Mouse (Mus musculus) hindbrain, embryonic 11.5 days (tissue): ENCODE measurements around the gene Dgkq. TPM values are rescaled to one million over a fixed set of nuclear protein-coding genes. Genes with fewer than 3 reads are reported as not detected.

Source experiments
- ATAC-seq: fragments of 200-750 bp; cut with Nextera tagmentation; 2 replicates; pipeline ENCODE4 v1.8.0; 2017; ENCODE audit warnings: mild to moderate bottlenecking, moderate TSS enrichment, moderate library complexity; ENCODE audit not compliant: low FRiP score
- DNase-seq: peaks from one replicate; pipeline ENCODE4 v3.0.0-alpha.2; 2015; ENCODE audit warnings: low spot score
- H3K27ac ChIP-seq: fragments of 300-500 bp; sonication (generic); 2 replicates; pipeline ENCODE4 v1.5.1; 2014; ENCODE audit warnings: mild to moderate bottlenecking, low read depth, low read length
- H3K27me3 ChIP-seq: fragments of 300-500 bp; sonication (generic); 2 replicates; pipeline ENCODE4 v1.6.1; 2014; ENCODE audit warnings: mild to moderate bottlenecking, low read length, moderate library complexity, mixed read lengths; ENCODE audit not compliant: control insufficient read depth, insufficient read depth
- H3K36me3 ChIP-seq: fragments of 300-500 bp; sonication (generic); 2 replicates; pipeline ENCODE4 v1.6.1; 2014; ENCODE audit warnings: mild to moderate bottlenecking, low read length, moderate library complexity, mixed read lengths; ENCODE audit not compliant: control insufficient read depth, insufficient read depth
- H3K4me1 ChIP-seq: fragments of 300-500 bp; sonication (generic); replicated peaks from 2 replicates; pipeline ENCODE4 v1.6.1; 2014; ENCODE audit warnings: low read length, mixed read lengths; ENCODE audit not compliant: control insufficient read depth, insufficient read depth
- H3K4me2 ChIP-seq: fragments of 300-500 bp; sonication (generic); replicated peaks from 2 replicates; pipeline ENCODE4 v1.6.1; 2014; ENCODE audit warnings: mild to moderate bottlenecking, low read depth, low read length
- H3K4me3 ChIP-seq: fragments of 300-500 bp; sonication (generic); 2 replicates; pipeline ENCODE4 v1.5.1; 2014; ENCODE audit warnings: low read depth, low read length
- H3K9ac ChIP-seq: fragments of 300-500 bp; sonication (generic); 2 replicates; pipeline ENCODE4 v1.6.1; 2014; ENCODE audit warnings: low read depth, low read length
- H3K9me3 ChIP-seq: fragments of 300-500 bp; sonication (generic); 2 replicates; pipeline ENCODE4 v1.6.1; 2016; ENCODE audit warnings: low read length; ENCODE audit not compliant: control insufficient read depth
- WGBS: fragments of 180-500 bp; shearing (Covaris S2); extraction: QIAGEN DNeasy Blood & Tissue Kit; methylation state at CpG from one replicate; pipeline ENCODE4 v1.1.7; 2014; 5-methylcytosine and 5-hydroxymethylcytosine counted together
- polyA plus RNA-seq: library from polyadenylated mRNA; unstranded; fragments of >200 nt; fragmentation: Nextera tagmentation; extraction: Ambion mirVana; gene quantifications from 2 replicates; pipeline ENCODE4 v1.2.1, GENCODE M21; 2014

Gene Dgkq
- polyA plus RNA-seq, 1 experiment from 2014 or later, result 8.2 TPM

GRCm38 (mm10) chr5:108708419-108708818 is 38.9 kb upstream of the Dgkq start:
- H3K36me3 ChIP-seq, result no peaks in the 10 kb centered on the region
- DNase-seq (no peak), ATAC-seq (no peak)
- H3K4me1 ChIP-seq, result no peaks in the 10 kb centered on the region
- H3K4me2 ChIP-seq, result no peak overlapping the region
- WGBS, result 95% methylated on average over 1 of the region's 1 CpGs
- H3K9me3 ChIP-seq, result no peaks in the 10 kb centered on the region
- no peak overlapping the region for H3K9ac ChIP-seq
- H3K4me3 ChIP-seq, result no peak overlapping the region
- H3K27me3 ChIP-seq, result no peaks in the 10 kb centered on the region
- no peak overlapping the region for H3K27ac ChIP-seq

DNA sequence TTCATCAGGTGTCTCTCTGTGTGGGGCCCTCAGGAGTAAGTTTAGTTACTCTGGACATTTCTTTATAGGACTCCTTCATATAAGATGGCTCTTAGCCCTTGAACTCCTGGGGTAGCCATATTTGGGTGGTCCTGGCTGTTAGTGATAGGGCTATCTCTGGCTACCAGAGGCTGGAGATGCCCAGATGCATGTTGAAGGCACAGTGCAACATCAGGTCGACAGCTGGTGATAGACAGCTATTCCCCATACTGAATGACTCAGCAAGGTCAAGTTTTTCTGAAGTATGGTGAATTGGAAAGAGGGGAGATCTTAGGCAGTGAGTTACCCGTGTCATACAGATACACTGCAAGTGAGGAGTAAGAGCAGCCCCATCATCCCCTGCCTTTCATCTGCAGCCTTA is 38.3 kb upstream of the Dgkq start:
- Histone ChIP-seq H3K27ac (no peak overlapping the region), H3K9ac (no peak overlapping the region), H3K4me2 (no peak overlapping the region), H3K36me3 (no peaks in the 10 kb centered on the region), H3K4me1 (no peaks in the 10 kb centered on the region), H3K4me3 (no peak overlapping the region), H3K9me3 (no peaks in the 10 kb centered on the region), H3K27me3 (no peaks in the 10 kb centered on the region)
- no peak for ATAC-seq
- no peak for DNase-seq
- 92% methylated on average over 2 of the region's 2 CpGs for WGBS

- H3K27me3 ChIP-seq, result no peaks in the 10 kb centered on the region
- no peaks in the 10 kb centered on the region for H3K36me3 ChIP-seq
- no peaks in the 10 kb centered on the region for H3K9me3 ChIP-seq
- WGBS, result 76% methylated on average over 10 of the region's 12 CpGs
- no peak overlapping the region for H3K27ac ChIP-seq
- H3K4me1 ChIP-seq, result no peaks in the 10 kb centered on the region
- H3K4me3 ChIP-seq, result no peak overlapping the region
- no peak overlapping the region for H3K9ac ChIP-seq
- no peak overlapping the region for H3K4me2 ChIP-seq
- DNase-seq, result no peak
- peak; percentile 25; the same call in 1 of the 2 replicates for ATAC-seq
Observed at GRCm38 (mm10) chr5:108703754-108704626, 34.5 kb upstream of the Dgkq start.

- Histone ChIP-seq H3K27ac (no peak overlapping the region), H3K4me1 (peaks cover 5% of the 10 kb centered on the region; the same call in 1 of the 2 replicates), H3K4me3 (no peak overlapping the region), H3K9ac (no peak overlapping the region), H3K4me2 (no peak overlapping the region), H3K36me3 (no peaks in the 10 kb centered on the region), H3K27me3 (no peaks in the 10 kb centered on the region), H3K9me3 (no peaks in the 10 kb centered on the region)
- WGBS, result 70% methylated on average over 10 of the region's 10 CpGs
- no peak for ATAC-seq
- no peak for DNase-seq
Observed at GRCm38 (mm10) chr5:108701341-108702021, 32.0 kb upstream of the Dgkq start.

DNA sequence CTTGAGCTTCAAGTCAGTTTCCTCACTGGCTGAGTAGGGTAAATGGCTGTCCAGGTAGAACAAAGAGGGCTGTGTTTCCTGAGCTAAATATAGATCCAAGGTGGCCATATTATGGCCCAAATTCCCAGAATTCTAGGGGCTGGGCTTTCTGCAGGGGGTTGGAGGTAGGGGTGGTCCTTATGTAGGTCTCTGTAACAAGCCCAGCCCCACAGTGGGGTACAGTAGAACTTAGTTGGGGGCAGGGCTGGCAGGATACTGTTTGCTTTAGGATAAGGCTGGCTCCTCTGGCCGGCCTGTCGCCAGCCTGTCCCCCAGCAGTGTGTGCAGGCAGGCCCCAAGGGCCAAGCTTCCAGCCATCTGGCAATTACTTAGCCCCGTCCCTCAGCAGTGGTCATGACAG is 30.9 kb upstream of the Dgkq start:
- no peak for ATAC-seq
- H3K4me2 ChIP-seq, result no peak overlapping the region
- peaks cover 5% of the 10 kb centered on the region; the same call in 1 of the 2 replicates for H3K4me1 ChIP-seq
- H3K9ac ChIP-seq, result no peak overlapping the region
- H3K4me3 ChIP-seq, result no peak overlapping the region
- no peak for DNase-seq
- no peaks in the 10 kb centered on the region for H3K36me3 ChIP-seq
- WGBS, result 59% methylated on average over 3 of the region's 3 CpGs
- no peak overlapping the region for H3K27ac ChIP-seq
- no peaks in the 10 kb centered on the region for H3K27me3 ChIP-seq
- no peaks in the 10 kb centered on the region for H3K9me3 ChIP-seq

- Histone ChIP-seq H3K4me1 (peaks cover 5% of the 10 kb centered on the region), H3K27ac (peak overlapping the region; percentile 56), H3K4me3 (no peak overlapping the region), H3K4me2 (0 out of 2 replicates have a peak overlapping the region, but pooled peaks have one; percentile 2), H3K9ac (no peak overlapping the region), H3K27me3 (peaks cover 6% of the 10 kb centered on the region), H3K36me3 (no peaks in the 10 kb centered on the region), H3K9me3 (no peaks in the 10 kb centered on the region)
- 18% methylated on average over 4 of the region's 4 CpGs for WGBS
- peak; percentile 9; the same call in 1 of the 2 replicates for ATAC-seq
- DNase-seq, result peak; percentile 57
Observed at GRCm38 (mm10) chr5:108697341-108697753, 27.9 kb upstream of the Dgkq start.

DNA sequence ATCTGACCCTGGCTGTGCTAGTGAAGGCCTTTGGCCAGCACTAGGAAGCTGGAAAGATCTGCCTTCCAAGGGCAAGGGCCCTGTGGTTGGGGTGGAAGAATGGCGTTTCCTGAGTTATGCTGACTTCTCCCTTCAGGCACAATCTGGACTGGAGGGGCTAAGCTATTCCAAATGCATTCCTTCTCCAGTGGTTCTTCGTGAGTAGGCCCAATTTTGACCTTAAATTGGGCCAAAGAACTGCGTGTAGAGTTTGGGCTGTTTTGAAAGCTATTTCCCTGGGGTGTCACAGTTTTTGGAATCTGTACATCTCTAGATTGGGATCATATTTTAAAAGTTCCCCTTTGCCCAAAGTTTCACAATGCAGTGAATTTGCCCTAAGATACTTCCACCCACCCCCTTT is 27.1 kb upstream of the Dgkq start:
- H3K4me2 ChIP-seq, result no peak overlapping the region
- no peaks in the 10 kb centered on the region for H3K36me3 ChIP-seq
- H3K27me3 ChIP-seq, result peaks cover 7% of the 10 kb centered on the region
- no peak for ATAC-seq
- peaks cover 5% of the 10 kb centered on the region for H3K4me1 ChIP-seq
- no peaks in the 10 kb centered on the region for H3K9me3 ChIP-seq
- H3K9ac ChIP-seq, result no peak overlapping the region
- 83% methylated on average over 3 of the region's 3 CpGs for WGBS
- no peak overlapping the region for H3K27ac ChIP-seq
- no peak overlapping the region for H3K4me3 ChIP-seq
- DNase-seq, result no peak

DNA sequence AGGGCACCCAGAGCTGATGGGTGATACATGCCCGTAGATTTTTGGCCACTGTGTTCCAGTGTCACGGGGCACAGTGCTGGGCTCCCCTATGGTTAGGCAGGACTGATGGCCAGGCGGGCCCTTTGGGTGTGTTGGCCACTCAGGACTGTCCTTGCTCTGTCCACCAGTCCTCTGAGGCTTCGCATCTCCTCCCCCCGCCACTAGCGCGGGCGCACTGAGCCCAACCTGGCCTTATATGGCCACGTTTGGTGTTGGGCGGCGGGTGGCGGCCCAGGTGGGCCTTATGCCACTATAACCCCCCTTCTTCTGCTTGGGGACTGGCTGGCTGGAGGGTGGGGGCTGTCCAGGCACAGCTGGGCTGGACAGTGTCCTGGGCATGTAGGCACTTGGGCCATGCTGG is 26.4 kb upstream of the Dgkq start:
- H3K4me2 ChIP-seq, result no peak overlapping the region
- no peak for DNase-seq
- H3K4me3 ChIP-seq, result no peak overlapping the region
- H3K4me1 ChIP-seq, result peaks cover 5% of the 10 kb centered on the region
- H3K9ac ChIP-seq, result no peak overlapping the region
- H3K27ac ChIP-seq, result no peak overlapping the region
- ATAC-seq, result no peak
- H3K36me3 ChIP-seq, result no peaks in the 10 kb centered on the region
- H3K9me3 ChIP-seq, result no peaks in the 10 kb centered on the region
- 97% methylated on average over 11 of the region's 12 CpGs for WGBS
- peaks cover 7% of the 10 kb centered on the region for H3K27me3 ChIP-seq
